Mouse (Mus musculus) spleen, postnatal 4 days (tissue): ENCODE results near the gene Nipa2.
"Not testable (repeated sequence)": the region's sequence is repeated elsewhere in the genome, so short reads cannot be mapped to it uniquely, and the experiment has no call there.

Experiments used
- DNase-seq, 2 experiments: peaks; one replicate each; pipeline ENCODE4 v3.0.0; 2022; ENCODE audit warnings: low spot score in 2 of 2

Nipa2 gene

GRCm38 (mm10) chr7:55938341-55938740 lies 23.9 kb downstream of the Nipa2 start:
- DNase-seq = no peak

GRCm38 (mm10) chr7:55935025-55935424 lies 27.3 kb downstream of the Nipa2 start:
- DNase-seq = no peak

GRCm38 (mm10) chr7:55928649-55929048 lies 33.6 kb downstream of the Nipa2 start:
- DNase-seq = no peak

GRCm38 (mm10) chr7:55927262-55927661 lies 35.0 kb downstream of the Nipa2 start:
- no peak for DNase-seq

GRCm38 (mm10) chr7:55918365-55918764 lies 43.9 kb downstream of the Nipa2 start:
- DNase-seq = not testable (repeated sequence)

GRCm38 (mm10) chr7:55912118-55912517 lies 50.2 kb downstream of the Nipa2 start:
- DNase-seq = no peak

- no peak for DNase-seq
These were observed 50.9 kb downstream of the Nipa2 start for GRCm38 (mm10) chr7:55911371-55911770.

- no peak for DNase-seq
These were observed 51.9 kb downstream of the Nipa2 start for GRCm38 (mm10) chr7:55910356-55910755.

- DNase-seq = no peak
These were observed 52.8 kb downstream of the Nipa2 start for GRCm38 (mm10) chr7:55909519-55909918.

GRCm38 (mm10) chr7:55905449-55905848 lies 56.8 kb downstream of the Nipa2 start:
- no peak for DNase-seq

GRCm38 (mm10) chr7:55903766-55904165 lies 58.5 kb downstream of the Nipa2 start:
- no peak for DNase-seq

- no peak for DNase-seq
These were observed 70.5 kb downstream of the Nipa2 start for GRCm38 (mm10) chr7:55891797-55892196.

- DNase-seq = no peak
These were observed 71.5 kb downstream of the Nipa2 start for GRCm38 (mm10) chr7:55890731-55891130.

GRCm38 (mm10) chr7:55889996-55890395 lies 72.3 kb downstream of the Nipa2 start:
- no peak for DNase-seq

GRCm38 (mm10) chr7:55888603-55889002 lies 73.7 kb downstream of the Nipa2 start:
- DNase-seq = no peak
